7 mouse cellular contexts compared by ENCODE assay signal in the genomic region with DNA sequence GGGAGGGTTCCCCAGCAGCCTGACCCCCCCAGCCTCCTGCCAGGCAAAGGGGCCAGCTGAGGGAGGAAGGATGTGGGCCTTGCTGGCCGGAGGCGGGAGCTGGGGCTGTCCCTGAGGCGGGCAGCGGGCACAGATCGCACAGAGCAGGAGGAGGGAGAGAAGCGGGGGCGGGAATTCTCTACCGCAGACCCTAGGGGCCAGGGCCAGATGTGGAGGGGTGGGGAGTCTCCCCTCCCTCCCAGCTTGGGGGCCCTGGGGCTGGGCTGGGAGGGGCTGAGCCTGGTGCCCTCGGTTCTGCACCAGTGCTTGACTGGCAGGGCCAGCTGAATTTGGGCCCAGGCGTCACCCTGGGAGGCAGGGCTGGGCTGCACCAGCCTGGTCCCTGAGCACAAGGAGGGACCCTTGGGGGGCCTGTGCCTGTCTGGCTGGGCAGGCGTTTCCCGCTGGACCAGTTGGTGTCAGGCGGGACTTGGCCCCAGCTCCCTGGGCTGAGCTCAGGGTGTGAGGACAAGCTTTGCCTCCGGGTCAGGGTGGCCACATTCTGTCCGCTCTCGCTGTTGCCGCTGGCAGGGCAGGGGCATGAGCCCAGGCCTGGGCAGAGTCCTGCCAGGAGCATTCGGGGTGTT. TPM values are rescaled to one million over a fixed set of nuclear protein-coding genes. Genes with fewer than 3 reads are reported as not detected.
DNase-seq lines count a peak whose midpoint lies in the region; ATAC-seq and TF ChIP-seq lines count a peak whose summit lies in the region.

No protein-coding gene starts in this region.

- H3K36me3 ChIP-seq in forebrain, postnatal 0 days (ENCODE audit: insufficient read depth), result no peaks in the 10 kb centered on the region
- no peaks in the 10 kb centered on the region for H3K36me3 ChIP-seq in hindbrain, embryonic 11.5 days (ENCODE audit: control insufficient read depth, insufficient read depth, low read length)
- H3K36me3 ChIP-seq in midbrain, embryonic 13.5 days, result no peaks in the 10 kb centered on the region
- no peaks in the 10 kb centered on the region for H3K36me3 ChIP-seq in stomach, embryonic 16.5 days (ENCODE audit: control insufficient read depth, insufficient read depth, low read length)

- H3K4me2 ChIP-seq in forebrain, postnatal 0 days (ENCODE audit: low read depth), result peak overlapping the region; percentile 92
- H3K4me2 ChIP-seq in hindbrain, embryonic 11.5 days (replicated peaks; ENCODE audit: low read depth, low read length), result peak overlapping the region; percentile 85
- H3K4me2 ChIP-seq in midbrain, embryonic 13.5 days (replicated peaks), result peak overlapping the region; percentile 99
- peak overlapping the region; percentile 92 for H3K4me2 ChIP-seq in stomach, embryonic 16.5 days (ENCODE audit: low read depth, low read length)

- WGBS in forebrain, postnatal 0 days, result under 1% methylated on average over 16 of the region's 18 CpGs
- WGBS in hindbrain, embryonic 11.5 days, result 3% methylated on average over 12 of the region's 18 CpGs
- 3% methylated on average over 17 of the region's 18 CpGs for WGBS in midbrain, embryonic 13.5 days
- WGBS in stomach, embryonic 16.5 days, result 6% methylated on average over 16 of the region's 18 CpGs

- peak overlapping the region; percentile 73 for H3K4me3 ChIP-seq in brown adipose tissue, adult 24 weeks (ENCODE audit: insufficient read depth, low read depth, low read length)
- H3K4me3 ChIP-seq in forebrain, postnatal 0 days (ENCODE audit: low read depth, low read length), result peak overlapping the region; percentile 91
- H3K4me3 ChIP-seq in hindbrain, embryonic 11.5 days (ENCODE audit: low read depth, low read length), result peak overlapping the region; percentile 97
- H3K4me3 ChIP-seq in midbrain, embryonic 13.5 days (replicated peaks), result peak overlapping the region; percentile 96
- H3K4me3 ChIP-seq in stomach, embryonic 16.5 days (replicated peaks; ENCODE audit: low read length), result peak overlapping the region; percentile 96

- no peaks in the 10 kb centered on the region for H3K9me3 ChIP-seq in forebrain, postnatal 0 days (ENCODE audit: low read length)
- H3K9me3 ChIP-seq in hindbrain, embryonic 11.5 days (ENCODE audit: control insufficient read depth, low read length), result no peaks in the 10 kb centered on the region
- H3K9me3 ChIP-seq in midbrain, embryonic 13.5 days, result no peaks in the 10 kb centered on the region
- no peaks in the 10 kb centered on the region for H3K9me3 ChIP-seq in stomach, embryonic 16.5 days (replicated peaks; ENCODE audit: control insufficient read depth, low read length)

- TF ChIP-seq CTCF in forebrain, postnatal 0 days (IDR thresholded peaks at IDR 0.05; ENCODE audit: low read depth), result no peak

- H3K4me1 ChIP-seq in brown adipose tissue, adult 24 weeks (ENCODE audit: control insufficient read depth, insufficient read depth, insufficient read length, low read length), result peaks cover 22% of the 10 kb centered on the region
- peaks cover 29% of the 10 kb centered on the region for H3K4me1 ChIP-seq in forebrain, postnatal 0 days (ENCODE audit: insufficient read depth)
- peaks cover 34% of the 10 kb centered on the region for H3K4me1 ChIP-seq in hindbrain, embryonic 11.5 days (replicated peaks; ENCODE audit: control insufficient read depth, insufficient read depth, low read length)
- peaks cover 66% of the 10 kb centered on the region for H3K4me1 ChIP-seq in midbrain, embryonic 13.5 days (replicated peaks)
- H3K4me1 ChIP-seq in stomach, embryonic 16.5 days (ENCODE audit: control insufficient read depth, insufficient read depth, low read length), result peaks cover 53% of the 10 kb centered on the region

- H3K27me3 ChIP-seq in forebrain, postnatal 0 days (ENCODE audit: insufficient read depth, low read length), result peaks cover 11% of the 10 kb centered on the region
- H3K27me3 ChIP-seq in hindbrain, embryonic 11.5 days (ENCODE audit: control insufficient read depth, insufficient read depth, low read length), result peaks cover 18% of the 10 kb centered on the region
- H3K27me3 ChIP-seq in midbrain, embryonic 13.5 days, result peaks cover 18% of the 10 kb centered on the region
- H3K27me3 ChIP-seq in stomach, embryonic 16.5 days (ENCODE audit: control insufficient read depth, insufficient read depth, low read length), result 0 out of 2 replicates have a peak, but pooled peaks cover 3% of the 10 kb centered on the region

- H3K9ac ChIP-seq in forebrain, postnatal 0 days, result peak overlapping the region; percentile 98
- H3K9ac ChIP-seq in hindbrain, embryonic 11.5 days (ENCODE audit: low read depth, low read length), result peak overlapping the region; percentile 98
- peak overlapping the region; percentile 100 for H3K9ac ChIP-seq in midbrain, embryonic 13.5 days (replicated peaks)
- peak overlapping the region; percentile 99 for H3K9ac ChIP-seq in stomach, embryonic 16.5 days (ENCODE audit: low read length)

- DNase-seq in MN1 (ENCODE audit: low spot score), result peak; percentile 78
- peak; percentile 53 for DNase-seq in forebrain, postnatal 0 days
- peak; percentile 52 for DNase-seq in hindbrain, embryonic 11.5 days (ENCODE audit: low spot score)
- DNase-seq in layer of hippocampus, postnatal 36 days, result peak; percentile 56 to 70

- peak overlapping the region; percentile 45 for H3K27ac ChIP-seq in brown adipose tissue, adult 24 weeks (replicated peaks; ENCODE audit: low read depth, low read length)
- peak overlapping the region; percentile 97 for H3K27ac ChIP-seq in forebrain, postnatal 0 days (ENCODE audit: low read depth, low read length)
- H3K27ac ChIP-seq in hindbrain, embryonic 11.5 days (ENCODE audit: low read depth, low read length), result peak overlapping the region; percentile 93
- peak overlapping the region; percentile 96 for H3K27ac ChIP-seq in midbrain, embryonic 13.5 days
- peak overlapping the region; percentile 96 for H3K27ac ChIP-seq in stomach, embryonic 16.5 days (ENCODE audit: low read length)

- peak; percentile 12; the same call in 1 of the 2 replicates for ATAC-seq in forebrain, postnatal 0 days
- no peak for ATAC-seq in hindbrain, embryonic 11.5 days (ENCODE audit: low FRiP score)
- 0 out of 2 replicates have a peak, but pooled peaks have one; percentile 3 for ATAC-seq in midbrain, embryonic 13.5 days
- ATAC-seq in stomach, embryonic 16.5 days (ENCODE audit: insufficient read depth, low FRiP score), result 0 out of 2 replicates have a peak, but pooled peaks have one; percentile 2

RNA-seq across cellular contexts. Expression of a gene that starts 2.3 kb away (rescaled TPM):
- polyA plus RNA-seq in brown adipose tissue, adult 24 weeks (2012; ENCODE audit: insufficient read depth, insufficient read length, missing spikeins), result 16.4 and 26.1 TPM in 2 replicates
- 56.7 and 82.4 TPM in 2 replicates for total RNA-seq in forebrain, postnatal 0 days (2014; rRNA removed)
- polyA plus RNA-seq in forebrain, postnatal 0 days (2015; fragmentation: Nextera tagmentation; extraction: Ambion mirVana), result 7.6 and 8.4 TPM in 2 replicates
- polyA plus RNA-seq in hindbrain, embryonic 11.5 days (2014; fragmentation: Nextera tagmentation; extraction: Ambion mirVana), result 6.8 and 9.0 TPM in 2 replicates
- 100 to 1,000 TPM; 111 to 113 TPM for total RNA-seq in layer of hippocampus, postnatal 36 days (2021)
- 10.4 and 12.6 TPM in 2 replicates for polyA plus RNA-seq in midbrain, embryonic 13.5 days (2015; fragmentation: Nextera tagmentation; extraction: Ambion mirVana)
- 4.9 and 7.1 TPM in 2 replicates for polyA plus RNA-seq in stomach, embryonic 16.5 days (2015; fragmentation: Nextera tagmentation; extraction: Ambion mirVana)

RNA-seq across cellular contexts. Expression of a gene that starts 39.5 kb away (rescaled TPM):
- polyA plus RNA-seq in brown adipose tissue, adult 24 weeks (2012; ENCODE audit: insufficient read depth, insufficient read length, missing spikeins), result 0.55 TPM in 1 of 2 replicates, not detected in the other
- total RNA-seq in forebrain, postnatal 0 days (2014; rRNA removed), result not detected in 2 replicates
- polyA plus RNA-seq in forebrain, postnatal 0 days (2015; fragmentation: Nextera tagmentation; extraction: Ambion mirVana), result 0.06 TPM in 2 replicates
- polyA plus RNA-seq in hindbrain, embryonic 11.5 days (2014; fragmentation: Nextera tagmentation; extraction: Ambion mirVana), result 0.08 and 0.34 TPM in 2 replicates
- total RNA-seq in layer of hippocampus, postnatal 36 days (2021), result under 1 TPM in 1 of 2 experiments, not detected in 1; 0.66 TPM
- 0.12 TPM in 1 of 2 replicates, not detected in the other for polyA plus RNA-seq in midbrain, embryonic 13.5 days (2015; fragmentation: Nextera tagmentation; extraction: Ambion mirVana)
- polyA plus RNA-seq in stomach, embryonic 16.5 days (2015; fragmentation: Nextera tagmentation; extraction: Ambion mirVana), result 1.2 and 1.8 TPM in 2 replicates

Comparison
In these comparisons a context has a peak if more than half of its experiments do, and no peak if none do; other contexts are left out.
1. H3K27ac ChIP-seq: peak in every context shown above with its lines; median percentile 97 in forebrain, postnatal 0 days; 96 in midbrain, embryonic 13.5 days; 96 in stomach, embryonic 16.5 days; 93 in hindbrain, embryonic 11.5 days; 45 in brown adipose tissue, adult 24 weeks.